Mouse (Mus musculus) gonadal fat pad, adult 2 months (tissue): ENCODE data around the gene Thrap3. TPM values are rescaled to one million over a fixed set of nuclear protein-coding genes. Genes with fewer than 3 reads are reported as not detected.
"Not testable (repeated sequence)": the region's sequence is repeated elsewhere in the genome, so short reads cannot be mapped to it uniquely, and the experiment has no call there.

Source experiments
- DNase-seq: peaks from one replicate; pipeline ENCODE4 v3.0.0-alpha.2; 2012; ENCODE audit warnings: low read depth
- polyA plus RNA-seq: library from polyadenylated mRNA; depleted of rRNA; stranded (reverse); fragments of >200 nt; gene quantifications from 2 replicates; pipeline ENCODE4 v1.2.3, GENCODE M21; 2012

Thrap3 gene
- polyA plus RNA-seq, 1 experiment: 50.6 TPM

DNA sequence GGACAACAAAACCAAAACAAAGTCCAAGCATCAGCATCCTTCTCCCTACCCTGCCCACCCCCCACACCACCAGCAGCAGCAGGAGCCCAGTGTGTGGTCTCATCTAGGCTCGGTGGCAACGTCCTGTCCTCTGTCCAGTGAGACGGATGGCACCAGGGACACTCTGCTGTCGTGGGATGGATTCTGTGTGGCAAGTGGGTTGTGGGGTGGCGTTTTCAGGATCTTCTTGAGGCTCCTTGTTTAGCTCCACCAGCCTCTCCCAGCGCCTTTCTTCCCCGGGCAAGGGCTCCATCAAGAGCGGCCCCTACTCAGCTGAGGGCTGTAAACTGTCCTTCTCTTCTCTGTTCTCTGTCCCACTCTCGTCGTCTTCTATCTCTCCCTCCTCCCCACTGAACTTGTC is 37.5 kb downstream of the Thrap3 start:
- not testable (repeated sequence) for DNase-seq

DNA sequence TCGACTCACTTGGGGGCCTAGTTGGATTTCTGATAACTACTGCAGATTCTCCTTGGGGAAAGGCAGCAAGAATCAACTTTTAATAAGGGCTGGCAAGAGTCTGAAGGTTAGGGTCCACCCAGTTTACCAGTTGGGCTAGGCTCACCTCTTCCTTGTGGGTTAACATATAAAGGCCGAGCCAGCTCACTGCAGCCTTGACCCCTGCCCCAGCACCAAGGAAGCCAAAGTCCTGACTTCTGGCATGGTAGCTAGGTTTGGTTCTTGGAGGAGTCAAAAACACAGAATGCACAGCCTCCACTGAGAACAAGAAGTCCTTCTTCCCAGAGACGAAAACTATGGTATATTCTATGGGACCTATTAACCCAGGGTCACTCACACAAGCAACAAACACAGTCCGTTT is 38.9 kb downstream of the Thrap3 start:
- DNase-seq: no peak

DNA sequence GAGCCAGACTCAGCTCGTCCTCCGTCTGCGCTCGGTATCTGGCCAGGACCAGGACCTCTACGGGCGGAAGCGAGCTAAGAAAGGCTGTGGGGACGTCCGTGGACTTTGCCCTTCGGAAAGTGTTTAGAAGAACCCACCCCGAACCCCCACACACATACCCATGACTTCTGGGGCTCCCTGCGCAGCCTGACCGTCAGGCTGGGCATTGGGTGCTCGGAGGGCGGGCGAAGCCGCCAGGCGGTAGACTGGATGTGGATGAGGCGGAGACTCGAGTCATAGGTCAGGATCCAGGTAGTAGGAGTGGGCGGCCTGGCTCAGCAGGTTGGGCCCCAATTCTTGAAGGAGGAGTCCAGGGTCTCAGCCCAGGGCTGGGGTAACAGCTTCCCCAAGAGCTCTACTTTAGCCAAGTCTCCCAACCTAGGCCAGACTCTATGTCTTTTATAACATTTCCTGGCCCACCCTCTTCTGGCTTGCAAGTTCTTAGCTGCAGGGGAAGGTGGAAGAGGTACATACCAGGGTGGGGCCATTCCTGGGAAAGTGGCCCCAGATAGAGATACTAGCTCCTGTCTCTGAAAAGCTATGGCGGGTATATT is 39.4 kb downstream of the Thrap3 start, which contains the start of gene Sh3d21:
Sh3d21 (minus strand) TSS at position 425 of the 593 bp plus-strand sequence.
- DNase-seq: no peak

DNA sequence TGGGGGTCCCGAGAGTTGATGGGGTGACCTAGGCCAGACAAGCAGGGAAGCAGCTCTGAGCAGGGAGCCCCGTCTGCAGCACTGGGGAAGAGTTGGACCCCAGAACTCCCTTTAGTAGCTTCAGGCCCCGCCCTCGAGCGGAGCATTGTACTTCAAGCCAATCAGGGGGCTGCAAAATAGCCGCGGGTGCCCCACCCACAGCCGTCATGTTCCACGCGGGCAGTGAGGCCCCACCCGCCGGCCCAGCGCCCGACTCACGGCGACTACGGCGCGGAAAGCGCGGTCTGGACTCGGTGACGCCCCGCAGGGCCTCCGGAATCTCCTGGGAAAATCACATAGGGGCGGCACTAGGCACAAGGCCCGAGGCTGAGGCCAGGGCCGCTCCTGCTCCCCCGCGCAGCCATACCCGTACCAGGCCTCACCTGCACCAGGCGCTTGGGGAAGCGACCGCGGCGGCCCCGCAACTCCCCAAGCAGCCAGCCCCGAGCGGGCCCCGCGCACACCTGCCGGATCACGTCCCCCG is 40.0 kb downstream of the Thrap3 start:
- no peak for DNase-seq

DNA sequence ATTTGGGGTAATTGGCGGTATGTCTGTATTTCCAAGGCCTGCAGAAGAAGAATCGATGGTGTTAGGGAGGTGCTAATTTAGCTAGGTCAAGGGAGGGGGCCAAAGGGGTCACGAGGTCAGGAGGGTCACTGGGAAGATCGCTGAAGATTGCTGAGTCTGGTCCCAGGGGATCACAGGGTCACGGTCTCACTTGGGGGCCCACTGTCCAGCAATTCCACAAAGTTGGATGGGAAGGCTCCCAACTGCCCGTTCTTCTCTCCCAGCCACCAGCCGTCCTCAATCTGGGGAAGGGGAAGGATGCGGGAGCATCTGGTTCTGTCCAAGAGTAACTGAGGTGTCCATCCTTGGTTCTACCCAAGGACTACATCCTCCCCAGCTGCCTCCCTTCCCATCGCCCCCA is 40.6 kb downstream of the Thrap3 start:
- DNase-seq: no peak

DNA sequence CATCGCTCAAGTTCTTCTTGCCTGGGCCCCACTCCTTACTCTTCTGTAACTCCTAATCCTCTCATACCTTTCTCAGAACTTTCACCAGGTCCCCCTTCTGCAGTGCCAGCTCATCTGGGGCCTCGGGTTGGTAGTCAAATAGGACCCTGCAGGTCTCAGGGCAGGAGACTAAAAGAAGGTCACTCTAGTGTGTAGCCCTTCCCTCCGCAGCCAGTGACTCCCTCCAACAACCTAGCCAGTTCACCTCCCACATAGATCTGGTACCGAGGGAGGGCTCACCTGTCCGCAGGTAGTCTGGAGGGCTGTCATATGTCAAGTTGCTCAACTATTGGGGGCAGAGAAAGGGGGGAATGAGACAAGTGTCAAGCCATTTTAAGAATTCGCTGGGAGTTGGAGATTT is 41.1 kb downstream of the Thrap3 start:
- no peak for DNase-seq

DNA sequence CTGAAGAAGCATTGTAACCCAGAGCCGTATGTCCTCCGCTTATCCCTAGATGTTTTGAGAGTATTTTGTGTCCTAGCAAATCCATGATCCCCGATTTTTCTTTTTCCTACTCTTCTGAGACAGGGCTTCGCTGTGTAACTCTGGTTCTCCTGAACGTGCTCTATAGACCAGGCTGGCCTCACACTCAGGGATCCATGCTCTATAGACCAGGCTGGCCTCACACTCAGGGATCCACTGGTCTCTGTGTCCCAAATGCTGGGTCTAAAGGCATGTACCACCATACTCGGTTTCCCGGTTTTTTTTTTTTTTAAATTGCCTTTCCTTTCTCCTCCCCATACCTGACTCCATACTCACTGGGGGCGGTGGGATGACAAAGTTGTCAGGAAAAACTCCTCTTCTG is 41.6 kb downstream of the Thrap3 start:
- no peak for DNase-seq

DNA sequence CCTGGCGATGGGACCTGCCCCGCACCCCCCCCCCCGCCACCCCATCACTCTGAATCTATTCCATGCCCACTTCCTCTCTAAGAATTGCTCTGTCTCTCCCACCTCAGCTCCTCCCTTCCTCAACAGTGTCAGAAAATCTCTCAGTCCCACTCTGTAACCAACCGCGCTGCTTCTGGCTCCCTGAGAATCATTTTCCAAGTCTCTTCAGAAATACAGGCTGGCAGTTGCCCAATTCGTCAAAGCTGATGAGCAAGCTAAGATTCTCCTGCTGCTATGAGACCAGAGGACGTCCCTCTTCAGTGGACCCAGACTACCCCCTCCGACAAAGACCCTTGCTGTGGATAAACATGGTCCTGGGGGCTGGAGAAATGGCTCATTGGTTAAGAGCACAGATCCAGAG is 43.1 kb downstream of the Thrap3 start:
- DNase-seq: no peak

DNA sequence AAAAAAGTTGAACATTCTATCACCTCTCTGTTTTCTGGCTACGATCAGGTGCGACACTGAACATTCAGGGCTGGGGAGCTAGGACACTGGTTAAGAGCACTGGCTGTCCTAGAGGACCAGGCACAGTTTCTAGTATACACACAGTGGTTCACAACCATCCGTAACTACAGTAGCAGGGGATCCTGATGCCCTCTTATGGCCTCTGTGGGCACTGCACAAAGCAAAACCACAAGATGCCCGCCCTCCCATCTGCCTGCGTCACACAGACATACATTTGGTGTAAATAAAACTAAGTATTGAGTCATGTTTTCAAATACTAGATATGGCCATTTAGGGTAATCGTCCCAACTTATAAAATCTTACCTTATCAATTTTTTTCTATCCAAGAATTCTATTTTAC is 45.0 kb downstream of the Thrap3 start:
- DNase-seq: no peak

DNA sequence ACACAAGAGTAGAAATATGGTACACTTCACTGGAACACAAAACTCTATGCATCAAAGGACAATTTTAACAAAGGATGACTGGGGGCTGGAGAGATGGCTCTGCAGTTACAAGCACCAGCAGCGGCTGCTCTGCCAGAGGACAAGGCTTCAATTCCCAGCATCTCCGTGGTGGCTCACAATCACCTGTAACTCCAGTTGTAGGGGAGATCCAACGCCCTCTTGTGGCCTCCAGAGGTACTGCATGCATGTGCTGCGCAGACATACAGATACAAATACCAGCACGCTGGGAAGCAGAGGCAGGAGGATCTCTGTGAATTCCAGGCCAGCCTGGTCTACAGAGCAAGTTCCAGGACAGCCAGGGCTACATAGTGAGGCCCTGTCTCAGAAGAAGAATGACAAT is 45.9 kb downstream of the Thrap3 start:
- DNase-seq: no peak

DNA sequence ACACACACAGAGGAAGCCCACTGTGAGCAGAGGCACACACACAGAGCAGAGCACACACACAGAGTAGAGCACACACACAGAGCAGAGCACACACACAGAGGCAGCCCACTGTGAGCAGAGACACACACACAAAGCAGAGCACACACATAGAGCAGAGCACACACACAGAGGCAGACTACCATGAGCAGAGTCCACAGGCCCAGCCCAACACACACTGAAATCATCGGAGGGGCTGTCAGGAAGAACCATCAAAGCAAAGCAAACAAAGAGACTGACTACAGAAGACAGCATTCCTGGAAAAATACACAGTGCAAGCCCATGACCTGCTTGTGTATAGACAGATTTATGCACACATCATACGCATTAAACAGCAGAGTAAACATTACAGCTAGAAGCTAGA is 46.7 kb downstream of the Thrap3 start:
- no peak for DNase-seq

DNA sequence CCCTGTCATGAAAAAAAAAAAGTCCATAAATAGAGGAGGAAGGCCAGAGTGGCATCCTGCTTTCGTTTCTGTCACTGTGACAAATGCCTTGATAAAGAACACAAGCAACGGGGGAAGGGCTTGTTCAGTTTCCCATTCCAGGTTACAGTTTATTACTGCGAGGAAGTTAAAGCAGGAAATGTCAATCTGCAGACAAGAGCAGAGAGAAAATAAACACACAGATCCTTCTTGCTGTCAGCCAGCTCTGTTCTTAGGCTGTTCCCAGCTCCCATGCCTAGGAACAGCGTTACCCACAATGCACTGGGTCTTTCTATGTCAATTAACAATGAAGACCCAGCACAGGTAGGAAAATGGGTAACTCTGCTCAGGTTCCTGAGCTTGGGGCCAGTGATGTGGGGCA is 47.4 kb downstream of the Thrap3 start:
- DNase-seq: no peak

DNA sequence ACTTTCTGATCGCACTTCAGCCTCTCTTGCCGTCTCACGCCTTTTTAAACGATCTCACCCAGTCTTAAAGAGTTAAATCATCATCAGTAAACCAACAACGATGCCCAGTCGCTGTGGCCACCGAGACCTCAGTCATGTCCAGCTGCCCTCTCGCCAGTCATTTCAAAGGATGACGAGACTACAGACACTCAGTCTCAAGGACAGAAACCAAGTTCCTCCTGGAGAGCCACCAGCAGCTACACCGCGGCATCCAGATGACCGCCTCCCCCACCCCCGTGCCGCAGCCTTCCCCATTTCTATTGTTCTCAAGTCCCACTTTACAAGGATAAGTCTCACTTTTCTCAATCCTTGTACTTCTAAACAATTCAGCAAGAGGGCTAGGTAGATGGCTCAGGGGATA is 49.7 kb downstream of the Thrap3 start:
- DNase-seq: no peak

DNA sequence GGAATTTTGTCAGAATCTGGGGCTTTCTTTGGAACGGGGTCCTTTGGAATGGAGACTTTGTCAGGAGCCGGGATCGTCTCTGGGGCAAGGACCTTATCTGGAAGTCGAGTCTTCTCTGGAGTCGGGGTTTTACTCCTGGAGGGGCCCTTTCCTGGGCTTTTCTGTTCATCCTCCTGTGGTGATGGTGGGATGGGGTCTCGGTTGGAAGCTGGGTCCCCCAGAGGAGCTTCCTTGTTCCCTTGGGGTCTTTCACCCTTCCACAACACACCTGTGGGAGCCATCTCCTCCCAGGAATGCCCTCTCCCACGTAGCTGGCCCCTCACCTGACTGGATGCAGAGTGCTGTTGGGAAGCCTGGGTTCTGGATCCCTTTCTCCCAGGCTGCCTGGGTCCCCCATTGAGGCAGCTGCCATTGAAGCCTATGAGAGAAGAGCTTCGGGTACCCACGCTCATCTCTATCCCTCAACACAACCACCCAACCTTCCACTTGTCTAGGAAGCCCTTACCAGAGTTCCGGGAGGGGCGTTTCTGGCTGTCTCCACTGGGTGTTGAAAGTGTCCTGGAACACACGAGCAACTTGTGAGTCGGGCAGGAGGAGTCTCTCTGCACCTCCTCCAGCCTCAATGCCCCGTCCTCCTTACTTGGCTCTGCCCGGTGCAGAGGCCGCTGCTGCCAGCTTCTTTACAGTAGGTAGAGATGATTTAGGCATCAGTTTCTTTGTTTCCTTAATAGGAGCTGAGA is 50.7 kb downstream of the Thrap3 start:
- no peak for DNase-seq

DNA sequence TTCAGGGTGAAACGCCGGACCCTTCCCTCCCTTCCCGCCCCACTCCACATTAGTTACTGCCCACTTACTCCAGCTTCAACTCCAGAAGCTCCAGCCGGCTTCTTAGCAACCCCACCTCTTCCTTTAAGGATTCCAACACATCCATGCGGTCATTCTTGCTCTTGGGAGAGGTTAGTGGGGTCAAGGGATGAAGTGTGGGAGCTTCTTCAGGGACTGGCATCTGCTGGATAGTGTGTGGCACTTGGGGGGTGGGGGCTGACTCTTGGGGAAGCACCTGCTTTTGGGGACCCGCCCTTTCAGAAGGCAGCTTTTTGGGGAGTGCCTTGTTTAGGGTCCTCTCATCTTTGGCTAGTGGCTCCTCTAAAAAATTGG is 51.6 kb downstream of the Thrap3 start:
- no peak for DNase-seq

DNA sequence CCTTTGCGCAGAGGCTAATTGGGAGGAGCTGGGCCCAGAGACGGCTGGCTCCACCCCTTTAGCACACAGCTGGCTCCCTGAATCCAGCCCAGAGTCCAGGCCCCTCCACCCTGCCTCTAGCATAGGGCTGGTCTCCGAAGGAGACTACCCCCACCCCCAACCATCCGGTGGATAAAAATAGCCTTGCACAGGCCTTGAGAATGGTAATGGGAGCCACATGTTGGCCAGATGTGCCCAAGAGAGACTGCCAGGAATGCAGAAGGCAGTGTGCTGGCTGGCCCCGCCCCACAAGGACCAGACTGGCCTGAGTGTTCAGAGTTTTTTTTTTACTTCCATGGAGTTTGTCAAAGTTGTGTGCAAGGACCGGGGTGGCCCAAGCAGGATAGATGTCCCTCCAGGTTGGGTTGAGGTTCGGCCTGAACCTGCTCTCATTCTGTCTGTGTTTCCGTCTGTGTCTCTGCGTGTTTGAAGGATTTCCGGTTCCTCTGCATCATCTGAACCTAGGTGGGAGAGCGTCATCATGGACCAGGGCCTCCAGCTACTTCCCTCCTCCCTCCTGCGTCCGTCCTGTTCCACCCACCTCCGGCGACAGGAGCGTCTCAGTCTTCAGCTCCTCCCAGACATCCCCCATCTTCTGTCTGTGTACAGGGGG is 52.1 kb downstream of the Thrap3 start:
- no peak for DNase-seq

DNA sequence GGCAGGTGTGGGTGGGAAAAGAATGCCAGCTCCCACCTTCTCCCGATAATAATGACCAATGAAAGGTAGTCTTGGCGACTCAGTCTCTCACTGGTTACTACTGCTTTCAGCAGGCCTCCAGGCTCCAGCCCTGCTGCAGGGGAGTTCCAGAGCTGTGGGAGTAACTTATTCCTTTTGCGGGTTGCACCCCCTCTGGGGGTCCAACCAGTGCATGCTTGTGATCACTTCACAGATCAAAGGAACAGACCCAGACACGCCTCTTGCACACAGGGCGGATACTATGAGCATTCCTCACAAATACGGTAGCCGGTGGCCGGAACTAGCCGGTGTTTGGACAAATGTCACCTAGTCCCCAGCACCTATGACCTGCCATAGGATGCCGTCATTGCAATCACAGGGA is 52.8 kb downstream of the Thrap3 start:
- no peak for DNase-seq

DNA sequence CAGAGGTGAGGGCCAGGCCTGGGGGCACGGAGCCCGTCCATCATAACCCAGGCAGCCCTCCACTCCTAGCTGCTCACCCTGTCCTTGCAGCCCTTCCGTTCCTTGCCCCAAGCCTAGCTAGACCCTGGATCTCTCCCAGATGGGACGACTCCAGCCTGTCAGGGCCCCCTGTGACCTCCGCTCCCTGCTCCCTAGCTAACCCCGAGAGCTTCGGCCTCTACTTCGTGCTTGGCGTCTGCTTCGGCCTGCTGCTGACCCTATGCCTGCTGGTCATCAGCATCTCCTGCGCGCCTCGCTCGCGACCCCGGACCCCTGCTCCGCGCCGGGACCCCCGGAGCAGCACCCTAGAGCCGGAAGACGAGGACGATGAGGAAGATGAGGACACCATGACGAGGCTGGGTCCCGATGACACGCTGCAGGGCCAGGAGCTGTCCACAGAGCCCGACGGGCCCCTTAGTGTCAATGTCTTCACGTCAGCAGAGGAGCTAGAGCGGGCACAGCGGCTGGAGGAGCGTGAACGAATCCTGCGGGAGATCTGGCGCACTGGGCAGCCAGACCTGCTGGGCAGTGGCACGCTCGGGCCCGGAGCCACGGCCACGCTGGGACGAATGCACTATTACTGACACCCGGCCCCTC is 53.4 kb downstream of the Thrap3 start:
- DNase-seq: no peak

DNA sequence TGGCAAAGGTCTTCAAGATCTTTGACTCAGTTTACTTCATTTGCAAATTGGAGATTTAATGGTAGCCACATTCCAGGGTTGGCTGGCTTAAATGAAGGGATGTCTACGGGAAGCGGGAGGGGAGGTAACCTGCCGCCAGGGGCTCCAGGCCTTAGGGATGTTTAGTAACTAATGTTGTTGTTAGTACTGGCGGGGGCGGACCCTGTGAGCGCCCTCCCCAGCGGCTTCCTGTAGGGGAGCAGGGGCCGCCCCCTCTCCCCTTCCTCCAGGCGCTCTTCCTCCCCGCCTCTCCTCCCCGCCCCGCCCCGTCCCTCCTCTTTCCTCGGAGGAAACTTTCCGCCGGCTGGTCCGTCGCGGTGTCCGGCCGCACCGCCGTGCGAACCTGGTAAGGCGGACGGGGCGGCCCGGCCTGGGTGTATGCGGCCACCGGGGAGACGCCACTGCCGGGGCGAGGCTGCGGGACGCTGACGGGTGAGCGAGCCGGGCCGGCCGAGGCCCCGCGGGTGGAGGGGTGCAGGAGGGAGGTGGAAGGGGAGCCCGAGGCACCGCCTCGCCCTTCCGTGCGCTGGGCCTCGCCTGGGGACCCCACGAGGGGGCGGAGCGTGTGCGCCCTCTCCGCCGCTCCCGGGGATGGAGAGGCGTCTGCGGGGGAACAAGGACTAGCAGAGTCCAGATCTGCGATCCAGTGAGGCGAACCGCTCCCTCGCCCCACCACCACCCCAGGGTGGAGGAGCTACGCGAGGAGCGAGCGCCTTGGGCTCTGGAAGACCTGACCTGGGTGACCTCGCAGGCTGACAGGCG is 54.2 kb downstream of the Thrap3 start:
- DNase-seq: no peak

DNA sequence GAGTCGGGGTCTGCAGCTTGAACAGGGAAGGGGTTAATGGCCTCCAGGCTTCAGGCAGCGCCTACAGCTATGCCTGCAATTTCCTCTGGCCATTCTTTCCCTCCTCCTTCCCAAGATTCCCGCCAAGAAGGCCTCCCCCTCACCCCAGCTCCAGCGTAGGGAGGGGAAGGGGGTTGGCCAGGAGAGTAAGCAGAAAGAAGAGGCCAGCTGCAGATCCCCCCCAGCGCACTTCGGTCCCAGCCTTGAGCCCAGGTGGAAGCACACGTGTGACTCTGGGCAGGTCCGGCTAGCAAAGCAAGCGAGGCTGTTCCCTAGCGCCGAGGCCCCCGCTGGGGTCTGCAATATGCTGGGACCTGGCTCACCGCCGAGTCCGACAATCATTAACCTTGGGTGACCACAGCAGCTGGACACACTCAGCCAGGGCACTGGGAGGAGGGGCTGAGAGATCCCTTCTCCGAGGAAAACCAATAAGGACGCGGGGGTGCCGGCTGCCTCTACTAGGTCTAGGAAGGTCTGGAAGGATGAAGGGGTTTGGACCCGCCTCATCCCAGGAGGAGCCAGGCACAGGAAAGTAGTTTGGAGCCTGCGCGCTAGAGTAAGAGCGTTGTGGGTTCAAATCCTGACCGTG is 54.9 kb downstream of the Thrap3 start, which contains the start of gene Eva1b:
Eva1b (plus strand) TSS at position 212 of the 628 bp plus-strand sequence.
- no peak for DNase-seq

DNA sequence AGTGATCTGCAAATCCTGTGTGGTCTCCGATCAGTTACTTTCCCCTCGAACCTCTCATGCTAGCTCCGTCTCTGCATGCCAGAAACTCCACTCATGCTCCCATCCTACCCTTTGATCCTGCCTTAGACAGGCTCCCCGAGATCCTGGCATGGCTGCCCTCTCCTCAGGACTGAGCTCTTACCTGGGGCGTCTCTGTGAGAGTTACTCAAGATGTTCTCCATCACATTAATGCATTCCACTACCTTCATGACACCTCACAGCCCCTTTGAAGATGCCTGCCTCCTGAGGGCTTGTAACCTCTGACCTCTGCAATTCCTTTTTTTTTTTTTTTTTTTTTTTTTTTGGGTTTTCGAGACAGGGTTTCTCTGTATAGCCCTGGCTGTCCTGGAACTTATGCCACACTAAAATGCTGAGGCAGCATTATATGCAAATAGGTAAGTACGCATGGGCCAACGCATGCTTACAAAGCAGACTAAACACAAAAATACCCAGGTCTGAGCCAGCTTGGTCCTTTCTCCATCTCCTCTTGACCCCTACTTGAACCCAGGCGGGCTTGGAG is 55.5 kb downstream of the Thrap3 start:
- DNase-seq: no peak
